Mouse (Mus musculus): ENCODE results near the gene Gm11027. TPM values are rescaled to one million over a fixed set of nuclear protein-coding genes. Genes with fewer than 3 reads are reported as not detected.
A peak's percentile ranks its signal among the peaks of the same experiment; 100 is the strongest.
"Not testable (repeated sequence)": the region's sequence is repeated elsewhere in the genome, so short reads cannot be mapped to it uniquely, and the experiment has no call there.

Gm11027 gene
- not detected in 2 replicates for polyA plus RNA-seq (2014; fragmentation: Nextera tagmentation; extraction: Ambion mirVana)

DNA sequence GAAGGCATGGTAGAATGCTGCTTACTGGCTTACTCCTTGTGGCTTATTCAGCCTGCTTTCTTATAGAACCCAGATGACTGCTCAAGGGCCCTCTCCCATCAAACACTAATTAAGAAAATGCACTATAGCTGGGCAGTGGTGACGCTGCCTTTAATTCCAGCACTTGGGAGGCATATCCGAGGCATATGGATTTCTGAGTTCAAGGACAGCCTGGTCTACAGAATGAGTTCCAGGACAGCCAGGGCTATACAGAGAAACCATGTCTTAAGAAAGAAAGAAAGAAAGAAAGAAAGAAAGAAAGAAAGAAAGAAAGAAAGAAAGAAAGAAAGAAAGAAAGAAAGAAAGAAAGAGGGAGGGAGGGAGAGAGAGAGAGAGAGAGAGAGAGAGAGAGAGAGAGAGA, at the start of gene Gm11027:
Gene Gm11027 (plus strand): TSS at position 301 of the 400 bp plus-strand sequence.
- not testable (repeated sequence) for ATAC-seq; H3K27ac ChIP-seq (ENCODE audit: low read depth, low read length); H3K9me3 ChIP-seq (replicated peaks; ENCODE audit: control insufficient read depth, low read length); H3K4me3 ChIP-seq (ENCODE audit: low read depth, low read length); H3K36me3 ChIP-seq (ENCODE audit: control insufficient read depth, insufficient read depth, low read length); H3K27me3 ChIP-seq (replicated peaks; ENCODE audit: control insufficient read depth, insufficient read depth, low read length); H3K4me1 ChIP-seq (ENCODE audit: control insufficient read depth, insufficient read depth, low read length); DNase-seq (ENCODE audit: low spot score); H3K4me2 ChIP-seq (ENCODE audit: low read length); H3K9ac ChIP-seq (ENCODE audit: low read length)
- WGBS, result 77% methylated on average over 2 of the region's 2 CpGs

DNA sequence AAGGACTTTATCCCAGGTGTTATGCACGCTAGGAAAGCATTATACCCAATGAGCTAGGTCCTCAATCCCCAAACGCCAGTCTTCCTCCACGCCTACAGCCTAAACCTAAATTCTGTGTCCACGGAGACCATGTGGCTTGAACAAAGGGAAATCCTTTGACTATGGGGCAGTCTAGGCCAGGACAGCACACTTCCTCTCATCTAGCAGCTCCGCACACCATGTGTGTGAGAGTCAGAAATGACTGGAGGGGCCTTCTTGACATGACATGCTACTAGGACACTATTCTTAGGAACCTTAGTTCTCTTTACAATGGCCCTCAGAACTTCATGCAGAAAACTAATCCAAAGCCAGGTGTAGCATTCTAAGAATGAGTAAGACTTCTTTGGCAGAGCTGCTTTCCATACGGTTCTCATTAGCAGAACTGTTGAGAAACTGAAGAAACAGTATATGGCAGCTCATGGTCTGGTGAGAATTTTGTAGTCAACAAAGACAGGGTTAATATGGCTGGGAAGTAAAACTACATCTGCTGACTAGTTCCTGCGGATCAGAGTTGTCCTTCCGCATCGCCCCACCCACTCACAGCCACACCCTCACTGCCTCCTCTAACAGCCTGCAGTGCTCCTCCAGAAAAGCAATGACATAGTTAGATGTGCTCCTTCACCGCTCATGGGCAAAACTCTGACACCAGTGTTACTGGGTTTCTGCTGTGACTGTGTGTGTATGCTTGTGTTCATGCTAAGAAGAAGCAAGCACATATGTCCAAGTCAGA, 48.7 kb upstream of the Gm11027 start:
- WGBS, result 89% methylated on average over 10 of the region's 10 CpGs
- ATAC-seq, result no peak
- peaks cover 26% of the 10 kb centered on the region for H3K36me3 ChIP-seq (ENCODE audit: control insufficient read depth, insufficient read depth, low read length)
- DNase-seq (ENCODE audit: low spot score), result no peak
- H3K9me3 ChIP-seq (replicated peaks; ENCODE audit: control insufficient read depth, low read length), result no peaks in the 10 kb centered on the region
- H3K4me3 ChIP-seq (ENCODE audit: low read depth, low read length), result no peak overlapping the region
- no peak overlapping the region for H3K9ac ChIP-seq (ENCODE audit: low read length)
- H3K4me1 ChIP-seq (ENCODE audit: control insufficient read depth, insufficient read depth, low read length), result no peaks in the 10 kb centered on the region
- no peak overlapping the region for H3K4me2 ChIP-seq (ENCODE audit: low read length)
- H3K27ac ChIP-seq (ENCODE audit: low read depth, low read length), result no peak overlapping the region
- no peaks in the 10 kb centered on the region for H3K27me3 ChIP-seq (replicated peaks; ENCODE audit: control insufficient read depth, insufficient read depth, low read length)

DNA sequence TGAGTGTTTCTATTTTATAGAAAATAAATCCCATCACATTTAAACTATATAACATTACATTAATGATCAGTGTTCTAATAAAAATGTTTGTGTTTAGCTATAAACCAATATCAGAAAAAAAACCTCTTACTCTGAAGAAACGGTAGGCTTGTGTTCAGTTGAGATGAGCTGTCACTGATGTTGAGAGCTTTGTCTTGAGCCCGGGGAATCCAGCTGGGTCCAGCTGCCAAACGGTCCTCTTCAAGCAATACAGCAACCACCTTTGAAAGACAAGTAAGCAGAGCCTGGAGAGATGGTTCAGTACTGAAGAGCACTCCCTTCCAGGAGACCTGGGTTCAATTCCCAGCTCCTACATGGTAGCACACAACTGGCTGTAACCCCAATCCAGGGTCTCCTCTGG, 45.7 kb upstream of the Gm11027 start:
- Histone ChIP-seq H3K9ac (ENCODE audit: low read length) (no peak overlapping the region), H3K36me3 (ENCODE audit: control insufficient read depth, insufficient read depth, low read length) (peaks cover 25% of the 10 kb centered on the region), H3K27me3 (replicated peaks; ENCODE audit: control insufficient read depth, insufficient read depth, low read length) (no peaks in the 10 kb centered on the region), H3K4me3 (ENCODE audit: low read depth, low read length) (no peak overlapping the region), H3K4me1 (ENCODE audit: control insufficient read depth, insufficient read depth, low read length) (no peaks in the 10 kb centered on the region), H3K4me2 (ENCODE audit: low read length) (no peak overlapping the region), H3K9me3 (replicated peaks; ENCODE audit: control insufficient read depth, low read length) (no peaks in the 10 kb centered on the region), H3K27ac (ENCODE audit: low read depth, low read length) (no peak overlapping the region)
- ATAC-seq (no peak), DNase-seq (ENCODE audit: low spot score) (no peak)
- WGBS, result 80% methylated on average over 3 of the region's 3 CpGs

DNA sequence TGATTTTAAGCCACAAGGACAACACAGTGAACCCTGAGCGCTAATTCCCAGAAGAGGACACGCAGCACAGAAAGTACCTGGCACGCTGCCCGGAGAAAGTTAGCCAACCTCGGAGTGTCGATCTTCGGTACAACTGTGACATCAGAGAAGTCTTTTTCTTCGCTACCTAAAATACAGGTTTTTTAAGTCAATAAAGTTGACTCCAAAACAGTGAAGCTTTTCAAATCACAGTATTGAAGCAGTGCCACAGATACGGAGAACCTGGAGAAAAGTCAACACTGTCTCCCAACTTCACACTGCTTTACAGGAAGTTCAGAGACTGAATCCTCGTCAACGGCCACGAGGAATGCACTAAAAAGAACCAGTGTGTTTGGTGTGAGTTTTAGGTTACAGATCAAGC, 43.6 kb upstream of the Gm11027 start:
- H3K4me1 ChIP-seq (ENCODE audit: control insufficient read depth, insufficient read depth, low read length), result no peaks in the 10 kb centered on the region
- WGBS, result 81% methylated on average over 12 of the region's 12 CpGs
- H3K36me3 ChIP-seq (ENCODE audit: control insufficient read depth, insufficient read depth, low read length), result peaks cover 10% of the 10 kb centered on the region
- DNase-seq (ENCODE audit: low spot score) (peak; percentile 2), ATAC-seq (no peak)
- no peak overlapping the region for H3K9ac ChIP-seq (ENCODE audit: low read length)
- no peak overlapping the region for H3K4me2 ChIP-seq (ENCODE audit: low read length)
- no peak overlapping the region for H3K4me3 ChIP-seq (ENCODE audit: low read depth, low read length)
- H3K27ac ChIP-seq (ENCODE audit: low read depth, low read length), result no peak overlapping the region
- no peaks in the 10 kb centered on the region for H3K27me3 ChIP-seq (replicated peaks; ENCODE audit: control insufficient read depth, insufficient read depth, low read length)
- no peaks in the 10 kb centered on the region for H3K9me3 ChIP-seq (replicated peaks; ENCODE audit: control insufficient read depth, low read length)

DNA sequence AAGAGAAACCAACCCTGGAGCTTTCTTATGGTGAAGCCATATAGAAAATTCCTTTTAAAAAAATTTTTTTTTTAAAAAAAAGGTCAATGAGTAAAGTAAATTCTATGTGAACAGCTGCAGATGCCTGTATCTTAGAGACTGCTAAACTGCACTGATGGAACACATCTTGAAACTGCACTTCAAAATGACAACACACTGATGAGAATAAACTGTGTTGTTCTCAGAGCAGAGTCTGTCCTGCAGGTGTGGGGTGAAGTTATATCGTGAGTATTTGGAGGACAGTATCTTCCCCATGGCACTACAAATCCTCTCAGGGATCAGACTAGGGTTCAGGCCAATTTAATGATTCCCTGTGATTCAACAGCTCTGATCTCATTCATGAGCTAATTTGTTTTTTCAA, 43.1 kb upstream of the Gm11027 start:
- peaks cover 10% of the 10 kb centered on the region for H3K36me3 ChIP-seq (ENCODE audit: control insufficient read depth, insufficient read depth, low read length)
- H3K27me3 ChIP-seq (replicated peaks; ENCODE audit: control insufficient read depth, insufficient read depth, low read length), result no peaks in the 10 kb centered on the region
- no peak overlapping the region for H3K4me2 ChIP-seq (ENCODE audit: low read length)
- H3K4me1 ChIP-seq (ENCODE audit: control insufficient read depth, insufficient read depth, low read length), result no peaks in the 10 kb centered on the region
- 85% methylated on average over 1 of the region's 1 CpGs for WGBS
- no peak for ATAC-seq
- H3K9me3 ChIP-seq (replicated peaks; ENCODE audit: control insufficient read depth, low read length), result no peaks in the 10 kb centered on the region
- DNase-seq (ENCODE audit: low spot score), result no peak
- no peak overlapping the region for H3K27ac ChIP-seq (ENCODE audit: low read depth, low read length)
- no peak overlapping the region for H3K4me3 ChIP-seq (ENCODE audit: low read depth, low read length)
- no peak overlapping the region for H3K9ac ChIP-seq (ENCODE audit: low read length)

DNA sequence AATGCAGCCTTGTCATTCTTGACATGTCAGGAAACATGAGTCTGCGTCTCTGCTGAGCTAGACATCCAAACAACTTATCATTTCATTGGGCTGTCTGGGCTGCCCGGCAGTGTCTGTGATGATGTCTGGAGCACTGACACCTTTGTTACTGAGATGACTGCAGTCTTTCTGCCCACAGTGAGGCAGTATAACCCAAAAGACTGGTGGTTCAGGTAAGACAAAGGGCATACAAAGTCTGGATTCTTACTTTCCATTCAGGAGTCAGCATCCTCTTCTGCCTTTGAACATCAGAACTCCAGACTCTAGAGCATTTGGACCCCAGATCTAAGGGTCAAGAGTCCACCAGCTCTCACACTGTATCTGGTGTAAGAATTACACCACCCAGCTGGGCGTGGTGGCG, 39.8 kb upstream of the Gm11027 start:
- H3K27me3 ChIP-seq (replicated peaks; ENCODE audit: control insufficient read depth, insufficient read depth, low read length), result no peaks in the 10 kb centered on the region
- no peaks in the 10 kb centered on the region for H3K4me1 ChIP-seq (ENCODE audit: control insufficient read depth, insufficient read depth, low read length)
- WGBS, result 83% methylated on average over 4 of the region's 4 CpGs
- ATAC-seq, result no peak
- H3K9ac ChIP-seq (ENCODE audit: low read length), result no peak overlapping the region
- H3K27ac ChIP-seq (ENCODE audit: low read depth, low read length), result no peak overlapping the region
- no peak overlapping the region for H3K4me2 ChIP-seq (ENCODE audit: low read length)
- H3K36me3 ChIP-seq (ENCODE audit: control insufficient read depth, insufficient read depth, low read length), result peaks cover 6% of the 10 kb centered on the region
- H3K9me3 ChIP-seq (replicated peaks; ENCODE audit: control insufficient read depth, low read length), result no peaks in the 10 kb centered on the region
- DNase-seq (ENCODE audit: low spot score), result no peak
- H3K4me3 ChIP-seq (ENCODE audit: low read depth, low read length), result no peak overlapping the region

DNA sequence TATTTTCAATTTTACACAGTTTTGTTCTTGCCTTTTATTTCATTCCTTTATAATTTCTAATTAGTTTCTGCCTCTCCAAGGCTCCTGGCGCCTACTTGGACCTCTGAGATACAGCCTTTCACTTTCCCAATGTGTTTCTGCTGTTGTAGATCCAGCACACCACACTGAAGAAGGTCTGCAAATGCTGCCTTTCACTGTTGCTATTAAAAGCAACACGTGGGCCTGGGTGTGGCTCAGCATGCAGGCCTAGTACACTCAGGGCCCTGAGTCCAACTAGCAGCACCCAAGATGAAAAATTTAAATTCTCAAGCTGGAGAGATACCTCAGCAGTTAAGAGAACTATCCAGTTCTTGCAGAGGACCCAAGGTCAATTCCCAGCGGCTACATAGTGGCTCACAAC, 38.5 kb upstream of the Gm11027 start:
- no peak overlapping the region for H3K4me2 ChIP-seq (ENCODE audit: low read length)
- no peak overlapping the region for H3K4me3 ChIP-seq (ENCODE audit: low read depth, low read length)
- no peak for DNase-seq (ENCODE audit: low spot score)
- H3K27me3 ChIP-seq (replicated peaks; ENCODE audit: control insufficient read depth, insufficient read depth, low read length), result no peaks in the 10 kb centered on the region
- H3K9me3 ChIP-seq (replicated peaks; ENCODE audit: control insufficient read depth, low read length), result no peaks in the 10 kb centered on the region
- no peak for ATAC-seq
- H3K36me3 ChIP-seq (ENCODE audit: control insufficient read depth, insufficient read depth, low read length), result peaks cover 4% of the 10 kb centered on the region
- no peak overlapping the region for H3K9ac ChIP-seq (ENCODE audit: low read length)
- H3K27ac ChIP-seq (ENCODE audit: low read depth, low read length), result no peak overlapping the region
- 84% methylated on average over 3 of the region's 3 CpGs for WGBS
- no peaks in the 10 kb centered on the region for H3K4me1 ChIP-seq (ENCODE audit: control insufficient read depth, insufficient read depth, low read length)

DNA sequence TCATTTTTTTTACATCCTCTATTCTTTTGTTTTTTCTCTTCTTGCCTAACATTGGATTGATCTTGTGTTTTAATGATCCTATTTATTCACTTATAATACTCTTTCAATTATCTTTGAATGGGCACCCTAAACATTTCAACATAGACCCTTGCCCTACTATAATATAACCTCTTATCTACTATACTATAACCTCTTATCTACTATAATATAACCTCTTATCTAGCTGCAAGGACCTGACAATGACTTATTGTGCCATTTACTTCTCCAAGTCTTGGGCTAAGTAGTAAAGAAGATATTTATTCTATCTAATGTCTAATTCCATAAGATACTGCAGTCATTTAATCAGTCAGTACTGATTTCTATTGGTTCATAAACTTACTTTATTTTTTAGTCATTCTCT, 36.8 kb upstream of the Gm11027 start:
- no peaks in the 10 kb centered on the region for H3K27me3 ChIP-seq (replicated peaks; ENCODE audit: control insufficient read depth, insufficient read depth, low read length)
- no peak for DNase-seq (ENCODE audit: low spot score)
- H3K4me2 ChIP-seq (ENCODE audit: low read length), result no peak overlapping the region

DNA sequence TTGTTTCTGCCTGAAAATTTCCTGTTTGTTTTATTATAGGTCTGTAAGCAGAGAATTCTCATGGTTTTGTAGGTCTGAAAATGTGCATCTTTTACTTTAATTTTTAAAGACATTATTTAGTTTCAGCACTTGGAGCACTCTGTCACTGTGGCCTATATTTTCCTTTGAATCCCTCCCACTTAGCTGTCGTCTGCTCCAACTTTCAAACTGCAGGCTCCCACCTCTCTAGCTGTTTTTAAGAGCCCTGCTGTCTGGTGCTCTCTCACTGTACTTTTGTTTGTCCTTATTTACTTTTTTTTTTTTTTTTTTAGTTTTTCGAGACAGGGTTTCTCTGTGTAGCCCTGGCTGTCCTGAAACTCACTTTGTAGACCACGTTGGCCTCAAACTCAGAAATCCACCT, 36.4 kb upstream of the Gm11027 start:
- Histone ChIP-seq H3K27me3 (replicated peaks; ENCODE audit: control insufficient read depth, insufficient read depth, low read length) (no peaks in the 10 kb centered on the region), H3K9ac (ENCODE audit: low read length) (no peak overlapping the region), H3K4me2 (ENCODE audit: low read length) (no peak overlapping the region), H3K9me3 (replicated peaks; ENCODE audit: control insufficient read depth, low read length) (no peaks in the 10 kb centered on the region), H3K36me3 (ENCODE audit: control insufficient read depth, insufficient read depth, low read length) (peaks cover under 1% of the 10 kb centered on the region; the same call in 1 of the 2 replicates), H3K4me3 (ENCODE audit: low read depth, low read length) (no peak overlapping the region), H3K27ac (ENCODE audit: low read depth, low read length) (no peak overlapping the region), H3K4me1 (ENCODE audit: control insufficient read depth, insufficient read depth, low read length) (no peaks in the 10 kb centered on the region)
- 82% methylated on average over 3 of the region's 3 CpGs for WGBS
- no peak for ATAC-seq
- no peak for DNase-seq (ENCODE audit: low spot score)

More for the DNA sequence above, 36.8 kb upstream of the Gm11027 start:
- ATAC-seq, result no peak
- Histone ChIP-seq H3K36me3 (ENCODE audit: control insufficient read depth, insufficient read depth, low read length) (0 out of 2 replicates have a peak, but pooled peaks cover 2% of the 10 kb centered on the region), H3K27ac (ENCODE audit: low read depth, low read length) (no peak overlapping the region), H3K9ac (ENCODE audit: low read length) (no peak overlapping the region), H3K4me3 (ENCODE audit: low read depth, low read length) (no peak overlapping the region), H3K9me3 (replicated peaks; ENCODE audit: control insufficient read depth, low read length) (no peaks in the 10 kb centered on the region), H3K4me1 (ENCODE audit: control insufficient read depth, insufficient read depth, low read length) (no peaks in the 10 kb centered on the region)
